Mouse (Mus musculus): ENCODE measurements around the gene Cdc42. TPM values are rescaled to one million over a fixed set of nuclear protein-coding genes. Genes with fewer than 3 reads are reported as not detected.

Gene Cdc42
- polyA plus RNA-seq (2017; shearing (Covaris generic)): 771 TPM

DNA sequence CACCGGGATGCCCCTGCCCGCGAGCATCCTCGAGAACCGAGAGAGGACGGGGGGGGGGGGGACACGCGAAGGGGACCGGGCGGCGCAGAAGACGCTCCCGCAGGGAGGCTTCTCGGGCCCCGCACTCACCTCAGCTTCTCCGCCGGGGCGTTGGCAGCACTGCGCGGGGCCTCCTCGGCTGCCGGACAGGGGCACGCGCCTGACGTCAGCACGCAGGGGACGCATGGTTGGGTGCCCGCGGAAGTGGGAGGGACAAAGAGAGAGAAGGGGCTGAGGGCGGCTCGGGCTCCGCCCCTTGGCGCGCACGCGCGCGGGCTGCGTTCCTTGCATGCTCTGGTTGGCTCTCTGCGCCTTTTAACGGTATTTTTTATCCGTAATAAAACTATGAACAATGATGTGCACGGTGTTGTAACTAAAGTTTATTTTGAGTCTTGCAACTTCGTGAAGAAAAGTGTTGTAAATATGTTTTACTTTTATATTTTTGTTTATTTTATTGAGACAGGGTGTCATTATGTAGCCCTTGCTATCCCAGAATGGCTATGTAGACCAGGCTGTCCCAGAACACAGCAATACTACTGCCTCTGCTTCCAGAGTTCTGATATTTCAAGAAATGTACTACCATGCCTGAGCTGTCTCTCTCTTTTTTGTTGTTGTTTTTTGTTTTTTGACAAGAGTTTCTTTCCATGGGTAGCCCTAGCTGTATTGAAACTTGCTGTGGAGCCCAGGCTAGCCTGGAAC is at the start of gene Cdc42:
Gene Cdc42 (minus strand): TSS at position 204 of the 738 bp plus-strand sequence.

DNA sequence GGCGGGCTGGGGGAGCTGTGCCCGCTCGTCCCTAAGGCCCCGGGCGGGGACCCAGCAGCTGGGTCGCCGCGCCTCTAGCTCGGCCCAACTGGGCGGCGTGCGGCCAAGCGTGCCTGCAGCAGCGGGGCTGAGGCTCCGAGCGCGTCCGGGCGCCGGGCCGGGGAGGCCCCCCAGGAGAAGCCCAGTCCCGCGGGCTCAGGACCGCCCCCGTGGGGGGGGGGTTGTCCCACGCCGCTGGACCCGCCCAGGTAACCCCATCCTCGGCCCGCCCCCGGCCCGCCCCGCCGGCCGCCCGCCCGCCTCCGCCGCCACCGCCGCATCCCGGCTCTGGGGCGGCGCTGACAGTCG is 80.4 kb downstream of the Cdc42 start, which contains the start of gene Wnt4:
Gene Wnt4 (plus strand): TSS at position 324 of the 348 bp plus-strand sequence.

Other genes starting within 250 kb of the Cdc42 start
- gene Wnt4, start 80.2 kb downstream of the Cdc42 start, polyA plus RNA-seq (2017; shearing (Covaris generic)): 0.39 TPM
- not detected for gene Cela3a, start 52.1 kb upstream of the Cdc42 start, polyA plus RNA-seq (2017; shearing (Covaris generic))
- not detected for gene Cela3b, start 72.8 kb upstream of the Cdc42 start, polyA plus RNA-seq (2017; shearing (Covaris generic))
- not detected for gene 1700013G24Rik, start 95.6 kb upstream of the Cdc42 start, polyA plus RNA-seq (2017; shearing (Covaris generic))
- gene Hspg2, start 111.0 kb upstream of the Cdc42 start, polyA plus RNA-seq (2017; shearing (Covaris generic)): 0.02 TPM
- not detected for gene Ldlrad2, start 216.8 kb upstream of the Cdc42 start, polyA plus RNA-seq (2017; shearing (Covaris generic))
- gene Usp48, start 236.0 kb upstream of the Cdc42 start, polyA plus RNA-seq (2017; shearing (Covaris generic)): 106 TPM